In the genomic region with DNA sequence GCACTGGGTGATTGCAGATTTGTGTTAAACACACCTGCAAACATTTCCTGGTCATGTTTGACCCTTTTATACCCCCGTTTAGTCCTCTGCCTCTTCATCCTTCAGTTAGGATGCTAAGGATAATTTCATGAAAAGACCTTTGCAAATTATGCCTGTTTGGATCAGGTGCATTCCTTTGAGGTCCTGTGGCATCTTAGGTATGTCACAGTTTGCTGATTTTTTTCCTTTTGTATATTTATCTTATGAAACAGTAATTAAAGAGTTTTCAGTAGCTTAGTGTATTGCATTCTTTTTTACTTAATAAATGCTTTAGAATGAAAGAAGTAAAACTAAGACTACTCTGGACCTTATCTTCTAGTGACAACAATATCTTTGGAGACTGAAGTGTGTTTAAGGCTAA, we compare ENCODE assay signal across 31 mouse cellular contexts. TPM values are rescaled to one million over a fixed set of nuclear protein-coding genes. Genes with fewer than 3 reads are reported as not detected.
"Had no signal": no experiment of that assay in that cellular context is flagged by ENCODE, and none has a peak within 500 bp of the region (broad histone marks: within the 10 kb centered on the region; RNA-seq: fewer than 3 reads in every experiment).

No protein-coding gene starts in this region.

- H3K27me3 ChIP-seq: limb, embryonic 12.5 days; limb, embryonic 13.5 days; limb, embryonic 15.5 days; liver, embryonic 12.5 days; liver, embryonic 13.5 days; liver, embryonic 15.5 days; lung, embryonic 15.5 days; midbrain, embryonic 12.5 days; midbrain, embryonic 13.5 days; midbrain, embryonic 15.5 days; neural tube, embryonic 12.5 days had no signal

- DNase-seq: left cerebral cortex, postnatal 4 days; liver; liver, embryonic 13.5 days; liver, postnatal 0 days; lung, adult 18-20 months; lung, adult 2 months; lung, embryonic 14.5 days; lung, postnatal 10 days; lung, postnatal 14 days; lung, postnatal 36 days; lung, postnatal 4 days; midbrain, embryonic 14.5 days had no signal

- H3K9ac ChIP-seq: limb, embryonic 12.5 days; limb, embryonic 13.5 days; limb, embryonic 15.5 days; liver, embryonic 12.5 days; liver, embryonic 13.5 days; liver, embryonic 14.5 days; liver, embryonic 15.5 days; liver, postnatal 0 days; lung, embryonic 14.5 days; lung, embryonic 15.5 days; midbrain, embryonic 12.5 days; midbrain, embryonic 13.5 days; midbrain, embryonic 15.5 days; neural tube, embryonic 12.5 days had no signal

- H3K27ac ChIP-seq: left cerebral cortex, adult 2 months; limb, embryonic 10.5 days; limb, embryonic 12.5 days; limb, embryonic 13.5 days; limb, embryonic 15.5 days; liver, embryonic 12.5 days; liver, embryonic 13.5 days; liver, embryonic 14.5 days; liver, embryonic 15.5 days; lung, embryonic 15.5 days; macrophage; midbrain, embryonic 10.5 days; midbrain, embryonic 12.5 days; midbrain, embryonic 13.5 days; midbrain, embryonic 15.5 days; neural tube, embryonic 12.5 days had no signal

- ATAC-seq: liver, embryonic 12.5 days; liver, postnatal 0 days; lung, postnatal 0 days; midbrain, embryonic 13.5 days; midbrain, embryonic 15.5 days had no signal

- H3K4me1 ChIP-seq: limb, embryonic 15.5 days; liver, embryonic 12.5 days; liver, embryonic 13.5 days; liver, embryonic 15.5 days; megakaryocyte, embryonic 14.5 days; midbrain, embryonic 15.5 days; neural tube, embryonic 12.5 days had no signal

- H3K36me3 ChIP-seq: limb, embryonic 10.5 days; limb, embryonic 12.5 days; limb, embryonic 13.5 days; limb, embryonic 15.5 days; liver, embryonic 12.5 days; liver, embryonic 13.5 days; liver, embryonic 15.5 days; lung, embryonic 15.5 days; midbrain, embryonic 10.5 days; midbrain, embryonic 12.5 days; midbrain, embryonic 13.5 days; midbrain, embryonic 15.5 days; neural tube, embryonic 12.5 days had no signal

- H3K9me3 ChIP-seq: limb, embryonic 10.5 days; limb, embryonic 12.5 days; limb, embryonic 13.5 days; limb, embryonic 15.5 days; liver, embryonic 12.5 days; liver, embryonic 13.5 days; liver, embryonic 15.5 days; lung, embryonic 15.5 days; megakaryocyte, embryonic 14.5 days; midbrain, embryonic 10.5 days; midbrain, embryonic 12.5 days; midbrain, embryonic 13.5 days; midbrain, embryonic 15.5 days; neural tube, embryonic 12.5 days had no signal

- H3K4me3 ChIP-seq: left cerebral cortex, adult 2 months; limb, embryonic 10.5 days; limb, embryonic 12.5 days; limb, embryonic 13.5 days; limb, embryonic 15.5 days; liver, embryonic 12.5 days; liver, embryonic 13.5 days; liver, embryonic 15.5 days; lung, embryonic 15.5 days; megakaryocyte, embryonic 14.5 days; midbrain, embryonic 10.5 days; midbrain, embryonic 12.5 days; midbrain, embryonic 13.5 days; midbrain, embryonic 15.5 days; myocyte; neural tube, embryonic 12.5 days had no signal

- H3K4me2 ChIP-seq: limb, embryonic 12.5 days; limb, embryonic 13.5 days; limb, embryonic 15.5 days; liver, embryonic 11.5 days; liver, embryonic 12.5 days; liver, embryonic 13.5 days; liver, embryonic 15.5 days; lung, embryonic 14.5 days; lung, embryonic 15.5 days; midbrain, embryonic 12.5 days; midbrain, embryonic 13.5 days; midbrain, embryonic 15.5 days; neural tube, embryonic 12.5 days had no signal

RNA-seq across cellular contexts. Expression of a gene that starts 41.8 kb away (rescaled TPM):
- polyA plus RNA-seq: macrophage had no signal
